Mouse (Mus musculus) MN1 (cell line): ENCODE results near the gene Cfap54.

Source experiments
- DNase-seq: peaks from one replicate; pipeline ENCODE4 v3.0.0-alpha.2; 2016; ENCODE audit warnings: low spot score

Cfap54 gene

DNA sequence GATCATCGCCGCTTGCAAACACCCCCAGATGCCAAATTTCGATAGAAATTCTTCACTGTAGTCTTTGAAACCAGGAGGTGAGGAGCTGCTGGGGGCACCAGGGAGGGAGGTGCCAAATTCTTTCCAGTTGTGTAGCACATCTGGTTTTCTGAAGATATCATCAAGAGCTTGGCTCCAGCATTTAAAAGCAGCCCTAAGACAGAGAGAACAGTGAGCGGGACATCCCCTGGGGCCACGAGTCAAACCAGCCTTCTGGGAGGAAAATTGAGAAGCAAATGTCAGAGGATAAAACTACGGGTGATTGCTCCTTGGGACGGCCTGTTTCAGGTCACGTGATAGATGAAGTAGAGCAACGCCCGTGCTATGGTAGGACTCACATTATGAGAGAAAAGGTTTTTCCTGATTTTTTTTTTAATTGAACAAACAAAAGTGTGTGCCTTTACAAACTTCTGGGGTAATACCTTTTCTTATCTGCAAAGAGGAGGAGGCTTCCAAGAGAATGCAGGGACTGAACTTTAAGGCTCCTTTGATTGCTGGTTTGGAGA, 143.6 kb downstream of the Cfap54 start:
- no peak for DNase-seq

DNA sequence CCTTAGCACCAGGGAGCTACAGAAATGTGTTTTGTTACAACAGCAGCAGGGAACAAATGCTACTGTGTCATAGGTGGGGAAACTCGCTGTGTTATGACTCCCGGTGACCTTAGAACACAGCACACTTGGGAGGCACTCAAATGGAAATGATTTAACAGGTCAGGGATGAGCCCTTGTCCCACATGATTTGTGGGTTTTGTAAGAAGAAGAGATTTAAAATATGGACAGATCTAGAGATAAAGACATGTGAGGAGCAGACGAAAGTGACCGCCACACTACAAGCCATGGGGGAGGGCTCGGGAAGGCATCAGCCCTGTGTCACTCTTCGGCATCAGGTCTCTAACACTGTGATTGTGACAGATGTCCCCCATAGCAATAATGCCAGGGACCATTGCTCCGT, 144.3 kb downstream of the Cfap54 start:
- no peak for DNase-seq

DNA sequence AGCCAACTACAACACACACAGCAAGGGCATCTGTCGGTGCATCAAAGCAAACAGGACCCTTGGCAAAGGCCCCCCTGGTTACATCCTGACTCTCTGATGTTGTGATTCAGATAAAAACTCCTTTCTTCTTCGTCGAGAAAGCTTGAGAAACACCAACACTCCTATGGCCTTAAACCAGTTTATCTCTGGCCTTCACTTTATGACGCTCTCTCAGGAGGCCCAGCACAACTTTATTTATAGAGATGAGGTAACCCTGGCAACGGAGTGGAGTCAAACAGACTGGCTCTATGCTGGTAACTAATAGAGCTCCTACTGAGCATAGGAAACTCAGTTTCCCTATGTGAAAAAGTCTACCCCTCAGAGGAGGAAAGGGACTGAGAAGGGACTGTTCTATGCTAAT, 146.9 kb downstream of the Cfap54 start:
- no peak for DNase-seq

DNA sequence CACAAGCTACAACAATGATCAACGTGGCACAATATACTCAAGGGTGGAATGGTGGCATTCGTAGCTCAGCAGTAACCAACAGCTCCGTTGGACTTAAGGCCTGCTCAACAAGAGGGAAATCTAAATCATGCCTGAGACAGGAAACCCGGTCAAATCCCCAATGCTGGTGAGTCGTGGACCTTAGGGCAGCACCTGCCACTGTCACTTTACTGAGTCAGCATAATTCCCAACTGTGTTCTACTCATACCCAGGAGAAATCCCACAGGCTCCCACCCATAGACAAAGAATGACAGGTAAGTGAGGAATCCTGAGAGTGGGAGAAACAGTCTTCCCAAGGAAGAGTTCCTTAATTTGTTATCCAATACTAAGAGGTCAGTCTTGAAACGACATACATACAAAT, 147.8 kb downstream of the Cfap54 start:
- no peak for DNase-seq

DNA sequence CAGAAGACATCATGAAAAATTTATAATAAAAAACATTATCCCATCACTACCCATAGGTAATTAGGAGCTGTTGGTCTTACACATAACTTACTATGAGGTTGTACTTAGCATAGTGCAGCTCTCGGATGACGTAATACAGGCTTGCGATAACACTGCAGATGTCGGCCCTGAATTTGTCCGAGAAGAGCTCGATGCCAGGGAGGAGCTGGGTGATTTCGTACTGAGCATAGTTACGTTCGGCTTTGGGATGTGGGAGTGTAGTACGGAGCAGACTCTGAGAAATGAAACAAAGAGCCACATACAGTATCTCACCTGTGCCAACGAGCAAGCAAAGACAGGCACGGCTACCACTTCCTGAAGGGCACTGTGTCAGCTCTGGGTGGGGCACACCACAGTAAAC, 149.0 kb downstream of the Cfap54 start:
- DNase-seq = no peak

DNA sequence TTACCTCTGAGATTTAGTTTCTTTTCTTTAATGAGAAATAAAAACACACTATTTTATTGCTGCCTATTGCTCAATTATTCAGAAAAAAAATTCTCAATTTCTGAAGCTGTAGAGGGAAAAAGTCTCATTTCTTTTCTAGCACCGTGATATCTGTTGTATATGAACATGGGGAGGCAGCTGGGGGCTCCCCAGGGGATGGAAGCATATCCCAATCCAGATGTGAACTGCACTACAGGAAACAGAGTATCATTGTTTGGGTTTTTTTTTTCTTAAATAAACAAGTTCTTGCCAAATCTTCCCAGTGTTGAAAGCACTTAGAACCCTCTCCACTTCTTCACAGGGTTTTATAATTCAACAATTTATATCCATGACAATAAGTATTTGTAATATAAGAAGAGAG, 151.4 kb downstream of the Cfap54 start:
- DNase-seq = no peak

DNA sequence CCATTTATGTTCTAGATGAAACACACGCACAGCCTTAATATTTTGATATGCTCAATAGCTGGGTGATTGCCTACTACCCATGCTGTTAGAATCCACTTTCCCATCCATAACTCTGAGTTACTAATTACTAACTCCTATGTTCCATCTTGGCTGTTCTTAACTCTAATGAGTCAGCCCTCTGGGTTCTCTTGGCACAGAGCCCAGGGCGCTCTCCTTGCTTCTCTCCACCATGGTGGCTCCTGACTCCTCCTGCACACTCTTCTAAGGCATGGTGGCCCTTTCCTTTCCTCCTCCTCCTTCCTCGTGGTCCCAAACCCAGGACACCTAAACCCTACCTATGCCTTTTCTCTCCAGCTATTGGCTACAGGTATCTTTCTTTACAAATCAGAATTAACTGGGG, 153.2 kb downstream of the Cfap54 start:
- no peak for DNase-seq

DNA sequence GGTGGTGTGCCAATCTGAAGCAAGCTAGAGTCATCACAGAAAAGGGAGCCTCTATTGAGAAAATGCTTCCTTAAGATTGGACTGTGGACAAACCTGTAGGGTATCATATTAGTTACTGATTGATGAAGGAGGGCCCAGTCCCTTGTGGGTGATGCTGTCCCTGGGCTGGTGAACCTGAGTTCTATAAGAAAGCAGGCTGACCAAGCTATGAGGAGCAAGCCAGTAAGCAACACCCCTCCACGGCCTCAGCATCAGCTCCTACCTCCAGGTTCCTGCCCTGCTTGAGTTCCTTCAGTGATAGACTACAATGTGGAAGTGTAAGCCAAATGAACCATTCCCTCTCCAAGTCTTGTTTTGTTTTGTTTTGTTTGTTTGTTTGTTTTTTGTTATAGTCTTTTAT, 162.9 kb downstream of the Cfap54 start:
- no peak for DNase-seq

DNA sequence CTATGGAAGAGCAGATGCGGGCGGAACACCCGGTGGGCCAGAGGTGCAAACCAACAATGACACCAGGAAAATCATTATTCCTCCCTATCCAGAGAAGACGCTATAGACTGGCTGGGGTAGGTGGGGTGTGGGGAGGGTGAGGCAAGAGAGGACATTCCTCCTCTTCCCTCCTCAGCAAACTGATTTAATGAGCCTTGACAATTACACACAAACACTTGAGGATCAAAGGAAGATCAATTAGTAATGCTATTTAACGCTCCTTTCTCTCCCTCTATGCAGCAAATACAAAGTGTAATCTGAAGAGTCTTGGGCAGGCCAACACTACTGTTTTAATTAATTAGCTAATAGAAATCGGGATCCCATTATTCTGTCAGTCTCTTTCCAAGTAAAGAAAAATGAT, 174.2 kb downstream of the Cfap54 start:
- no peak for DNase-seq

DNA sequence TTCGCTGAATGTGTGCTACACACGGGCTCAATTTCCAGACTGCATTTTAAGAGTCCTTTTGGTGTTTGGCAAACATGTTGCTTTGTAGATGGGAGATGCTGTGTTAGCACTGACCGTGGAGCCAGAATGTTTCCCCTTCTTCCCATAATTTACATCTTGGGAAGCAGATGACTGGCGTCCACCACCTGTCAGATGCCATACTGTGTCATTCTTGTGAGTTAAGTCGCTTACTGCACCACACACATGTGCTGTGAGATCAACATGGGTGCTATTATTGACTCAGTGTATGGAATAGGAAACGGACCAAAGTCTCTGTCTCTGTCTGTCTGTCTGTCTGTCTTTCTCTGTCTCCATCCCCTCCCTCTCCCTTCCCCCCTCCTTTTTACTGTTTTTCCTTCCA, 193.0 kb downstream of the Cfap54 start:
- no peak for DNase-seq

DNA sequence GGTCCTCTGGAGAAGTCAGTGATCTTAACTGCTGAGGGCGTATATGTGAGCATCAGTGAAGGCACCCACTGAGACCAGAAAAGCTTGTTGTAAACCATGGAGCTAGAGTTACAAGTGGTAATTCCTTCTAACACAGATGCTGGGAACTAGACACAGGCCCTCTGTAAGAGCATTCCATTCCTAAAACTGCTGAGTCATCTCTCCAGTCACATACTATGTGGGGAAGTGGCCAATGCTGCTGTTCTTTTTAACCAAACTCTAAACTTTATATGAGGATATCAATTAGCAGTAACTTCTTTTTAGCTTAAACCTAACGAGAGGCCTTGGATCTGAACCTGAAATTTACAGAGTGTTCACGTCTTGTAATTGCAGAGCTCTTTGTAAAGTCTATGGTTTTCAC, 203.4 kb downstream of the Cfap54 start:
- DNase-seq = no peak

DNA sequence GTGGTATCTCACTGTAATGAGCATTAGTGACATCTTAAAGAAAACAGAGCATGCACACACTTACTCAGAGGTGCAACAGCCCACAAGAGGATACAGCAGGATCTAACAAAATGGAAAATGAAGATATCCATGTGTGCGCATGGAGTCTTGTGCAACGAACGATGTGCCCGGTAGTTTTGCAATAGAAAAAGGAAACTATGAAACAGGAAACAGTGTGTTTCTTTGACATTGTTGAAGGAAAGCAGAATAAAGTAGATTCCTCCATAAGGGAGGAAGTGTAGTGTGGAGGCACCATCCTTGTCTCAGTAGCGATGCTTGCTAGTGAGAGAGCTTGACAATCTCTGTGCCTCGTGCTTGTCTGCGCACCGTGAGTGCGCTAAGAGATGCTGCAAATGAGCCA, 240.4 kb downstream of the Cfap54 start:
- DNase-seq = no peak

DNA sequence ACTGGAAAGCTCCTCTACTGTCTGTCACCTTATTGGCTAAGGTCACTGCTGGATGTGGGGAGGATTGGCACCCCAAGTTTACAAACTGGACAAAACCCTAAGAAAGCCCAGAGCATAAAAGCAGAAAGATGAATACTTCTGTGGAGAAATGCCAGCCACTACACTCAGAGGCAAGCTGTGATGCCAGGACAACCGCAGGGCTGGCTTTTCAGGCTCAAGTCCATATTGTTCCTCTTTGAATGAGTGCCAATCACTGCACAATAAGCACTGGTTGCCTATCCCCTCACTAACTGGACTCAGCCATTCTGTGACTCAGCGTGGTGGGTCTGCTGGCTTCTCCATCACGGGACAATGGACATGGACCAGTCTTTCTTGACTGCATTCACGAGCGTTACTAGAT, 243.8 kb downstream of the Cfap54 start:
- no peak for DNase-seq

DNA sequence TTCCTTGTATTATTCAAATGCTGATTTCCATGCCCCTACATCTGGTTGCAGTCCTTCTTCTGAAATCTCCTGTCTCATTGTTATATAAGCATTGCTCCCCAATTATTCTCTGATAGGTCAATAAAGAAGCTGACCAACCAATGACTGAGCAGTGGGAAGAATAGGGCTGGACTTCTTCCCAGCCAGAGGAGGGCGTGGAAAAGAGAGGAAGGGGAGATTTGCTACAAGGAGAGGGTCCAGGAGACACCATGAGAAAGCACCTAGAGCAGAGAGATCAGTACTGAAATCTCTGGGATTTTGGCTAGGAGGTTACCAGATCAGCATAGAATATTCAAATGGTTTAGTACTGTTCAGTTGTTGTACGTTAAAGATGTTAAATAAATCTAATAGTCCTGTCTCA, 244.4 kb downstream of the Cfap54 start:
- no peak for DNase-seq

DNA sequence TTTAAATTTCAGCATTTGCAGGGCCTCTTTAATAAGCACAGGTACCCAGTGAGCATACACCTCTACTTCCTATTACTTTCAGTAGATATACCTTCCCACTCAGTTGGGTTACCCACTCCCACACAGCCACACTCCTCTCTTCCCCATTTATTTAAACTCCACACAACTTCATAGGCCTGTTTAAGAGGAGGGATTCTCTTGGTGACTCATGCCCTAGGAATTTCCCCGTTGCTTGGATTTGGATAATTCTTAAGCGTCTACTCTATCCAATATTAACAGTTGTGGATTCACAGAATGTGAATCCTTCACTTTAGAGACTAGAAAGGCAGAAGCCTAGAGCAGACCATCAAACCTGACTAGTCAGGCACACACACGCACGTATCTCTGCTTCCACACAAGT, 259.9 kb downstream of the Cfap54 start:
- DNase-seq = no peak

DNA sequence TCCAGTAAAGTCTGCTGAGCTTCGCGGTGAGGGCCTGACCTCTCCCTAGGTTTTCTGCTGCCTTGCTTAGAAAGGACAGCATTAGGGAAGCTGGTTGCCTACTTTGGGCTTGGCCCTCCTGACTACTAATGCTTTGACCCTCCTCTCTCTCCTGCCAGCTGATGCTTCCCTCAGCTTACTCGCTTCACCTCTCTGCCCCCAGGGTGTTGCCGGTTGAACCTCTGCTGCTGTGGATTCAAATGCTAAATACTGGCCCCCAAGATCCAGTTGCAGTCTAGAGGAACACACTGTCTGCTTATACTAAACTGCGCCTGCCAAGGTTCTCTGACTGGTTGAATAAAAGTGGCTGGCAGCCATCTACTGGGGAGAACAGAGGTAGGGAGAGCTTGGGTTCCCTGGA, 263.2 kb downstream of the Cfap54 start:
- DNase-seq = no peak

DNA sequence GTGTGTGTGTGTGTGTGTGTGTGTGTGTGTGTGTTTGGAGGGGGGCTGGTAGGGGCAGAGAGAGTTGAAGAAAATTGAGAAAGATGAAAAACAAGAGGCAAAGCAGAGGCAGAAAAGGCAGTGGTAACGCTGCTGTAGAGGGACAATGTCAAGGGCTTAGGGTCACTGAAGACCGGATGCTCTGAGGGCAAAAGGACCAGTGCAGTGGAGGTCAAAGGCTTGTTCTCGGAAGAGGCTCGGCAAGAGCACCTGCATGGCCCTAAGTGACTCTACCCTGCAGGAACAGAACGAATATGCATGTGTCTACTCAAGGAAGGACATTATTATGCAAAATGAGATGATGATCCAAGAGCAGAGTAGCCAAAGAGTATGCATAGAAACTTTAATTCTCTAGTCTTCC, 264.5 kb downstream of the Cfap54 start:
- no peak for DNase-seq

DNA sequence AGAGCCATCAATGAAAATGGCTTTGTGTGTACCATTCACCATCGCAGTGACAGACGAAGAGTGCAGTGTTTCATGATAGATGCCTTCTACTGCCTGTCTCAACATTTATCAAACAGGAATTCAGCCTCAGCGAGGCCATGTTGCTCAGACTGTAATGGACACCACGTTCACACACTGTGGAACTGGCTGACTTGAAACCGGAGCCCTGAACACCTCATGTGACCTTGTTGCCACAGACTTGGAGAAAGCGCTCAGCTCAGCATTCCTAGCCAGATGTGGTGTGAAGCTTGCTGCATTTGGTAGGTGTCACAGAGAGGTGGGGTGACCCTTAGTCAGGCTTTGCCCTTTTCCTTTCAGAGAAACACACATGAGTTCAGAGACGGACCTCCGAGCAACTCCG, 270.5 kb downstream of the Cfap54 start:
- DNase-seq = no peak

DNA sequence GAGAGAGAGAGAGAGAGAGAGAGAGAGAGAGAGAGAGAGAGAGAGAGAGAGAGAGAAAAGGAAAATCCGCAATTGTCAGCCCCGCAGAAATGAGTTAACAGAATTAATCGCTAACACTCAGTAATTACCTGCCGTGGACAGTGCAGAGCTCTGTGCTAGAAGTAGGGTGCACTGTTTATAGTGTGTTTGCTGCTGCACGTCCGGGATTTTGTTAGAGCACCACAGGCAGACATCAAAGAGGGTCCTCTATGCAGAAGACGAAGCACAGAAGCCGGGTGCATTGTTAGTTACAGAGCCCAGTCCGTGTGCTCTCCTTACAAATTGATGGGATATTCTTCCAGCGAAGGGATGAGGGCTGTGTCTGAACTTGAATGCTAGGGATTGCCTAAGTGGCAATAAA, 289.5 kb downstream of the Cfap54 start:
- DNase-seq = no peak

DNA sequence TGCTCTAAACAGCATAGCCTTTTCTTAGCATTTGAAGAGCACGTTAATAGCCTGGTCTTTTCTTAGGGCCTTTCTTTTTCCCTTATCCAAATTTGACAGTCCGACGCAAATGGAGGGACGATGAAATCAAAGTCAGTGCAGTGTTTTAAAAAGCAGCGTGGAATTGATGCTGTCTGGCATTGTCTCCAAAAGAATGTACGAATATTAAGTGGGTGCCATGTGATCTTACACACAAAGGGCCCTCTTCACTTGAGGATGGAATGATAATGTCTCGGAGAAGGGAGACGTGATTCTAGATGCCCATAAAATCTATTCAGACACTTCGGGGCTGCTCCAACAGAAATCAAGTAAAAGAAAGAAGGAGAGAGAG, 289.9 kb downstream of the Cfap54 start:
- DNase-seq = no peak

DNA sequence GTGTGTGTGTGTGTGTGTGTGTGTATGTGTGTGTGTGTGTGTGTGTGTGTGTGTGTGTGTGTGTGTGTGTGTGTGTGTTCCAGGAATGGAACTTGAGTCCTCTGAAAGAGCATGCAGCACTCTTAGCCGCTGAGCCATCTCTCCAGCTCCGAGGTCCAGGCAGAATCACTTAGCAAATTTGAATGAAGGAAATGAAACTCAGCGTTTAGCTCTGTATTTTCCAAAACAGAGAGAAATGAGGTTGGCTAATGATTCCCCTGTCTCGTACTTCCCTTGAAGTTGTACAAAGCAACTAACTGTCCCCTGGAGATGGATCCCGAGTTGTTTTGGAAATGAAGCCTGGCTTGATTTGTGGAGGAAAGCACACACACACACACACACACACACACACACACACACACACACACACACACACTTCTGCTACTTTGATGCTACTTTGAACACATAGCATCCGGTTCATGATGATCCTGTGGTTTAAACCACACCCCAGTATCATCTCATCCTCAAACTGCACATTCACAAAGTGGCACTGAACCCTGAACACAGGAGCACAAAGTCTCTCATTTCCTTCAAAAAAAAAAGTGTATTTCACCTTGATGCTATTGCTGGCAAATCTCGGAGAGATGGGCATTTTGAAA, 290.4 kb downstream of the Cfap54 start:
- no peak for DNase-seq

DNA sequence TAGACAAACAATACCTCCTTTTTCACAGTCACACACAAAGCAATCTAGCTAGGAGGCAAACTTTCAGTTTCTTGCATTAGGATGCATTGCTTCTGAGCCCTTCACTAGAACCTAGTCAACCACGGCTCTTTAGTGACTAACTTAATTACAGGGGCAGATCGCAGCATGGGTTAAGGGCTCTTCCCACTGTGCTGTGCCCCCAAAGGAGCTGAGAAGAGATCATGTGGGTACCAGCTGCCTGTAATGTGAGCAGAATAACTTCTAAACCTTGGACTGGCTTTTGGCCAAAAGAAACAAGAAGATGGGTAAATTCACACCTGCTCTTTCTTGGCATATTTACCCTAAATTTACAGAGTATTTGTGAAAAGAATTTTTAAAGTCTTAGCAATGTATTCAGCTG, 291.2 kb downstream of the Cfap54 start:
- no peak for DNase-seq

DNA sequence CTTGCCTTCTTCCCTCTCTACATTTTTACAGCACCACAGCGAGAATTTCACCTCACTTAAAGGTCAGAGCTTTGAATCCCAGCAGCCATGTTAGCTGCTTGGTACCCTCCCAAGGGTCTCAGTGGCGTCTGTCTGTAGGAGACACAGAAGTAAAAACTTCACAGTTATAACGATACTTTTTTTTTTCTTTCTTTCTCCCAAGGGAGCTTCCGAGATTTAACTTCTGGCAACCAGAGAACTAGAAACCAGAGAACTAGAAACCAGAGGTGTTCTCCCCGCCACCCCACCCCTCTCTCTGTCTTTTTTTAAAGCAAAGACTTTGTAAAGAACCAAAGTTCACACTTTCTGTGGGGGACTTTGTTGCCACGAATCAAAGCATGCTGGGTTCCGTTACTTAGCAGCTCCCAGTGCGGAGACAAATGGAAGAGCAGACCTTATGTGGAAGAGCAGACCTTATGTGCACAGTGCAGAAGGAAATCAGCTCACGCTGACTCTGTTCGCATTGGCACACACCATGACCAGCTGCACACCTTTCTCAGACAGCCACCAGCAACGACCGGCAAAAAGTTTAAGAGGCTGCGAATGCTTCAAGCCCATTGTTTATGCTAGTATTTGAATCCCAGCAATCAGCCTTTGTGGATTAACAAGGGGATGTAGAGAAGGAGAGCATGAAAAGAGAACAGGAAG, 292.9 kb downstream of the Cfap54 start:
- DNase-seq = no peak

DNA sequence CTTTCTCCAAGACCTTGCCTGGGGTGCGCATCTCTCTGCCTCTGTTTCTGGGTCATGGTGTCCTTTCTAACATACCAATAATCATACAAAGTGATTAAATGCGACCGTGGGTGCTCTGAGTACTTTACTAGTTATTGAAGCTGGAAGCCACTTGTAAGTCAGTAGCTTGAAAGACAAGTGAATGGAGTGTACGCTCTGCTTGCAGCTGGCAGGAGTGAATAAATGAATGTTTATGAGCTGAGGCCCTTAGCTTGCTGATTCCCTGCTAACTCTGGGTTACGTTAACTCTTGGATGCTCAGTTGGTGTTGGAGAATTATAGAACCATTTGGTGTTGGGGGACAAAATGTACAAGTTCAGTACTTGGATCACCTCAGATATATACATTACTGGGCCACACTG, 298.7 kb downstream of the Cfap54 start:
- DNase-seq = no peak
